Mouse (Mus musculus) embryonic facial prominence, embryonic 15.5 days (tissue): ENCODE results near the gene Nck1. TPM values are rescaled to one million over a fixed set of nuclear protein-coding genes. Genes with fewer than 3 reads are reported as not detected.

Experiments used
- ATAC-seq: fragments of 200-750 bp; cut with Nextera tagmentation; 2 replicates; pipeline ENCODE4 v1.8.0; 2017; ENCODE audit warnings: low read depth, moderate TSS enrichment; ENCODE audit not compliant: insufficient number of reproducible peaks, low FRiP score, low TSS enrichment
- H3K27ac ChIP-seq: fragments of 300-500 bp; sonication (generic); replicated peaks from 2 replicates; pipeline ENCODE4 v1.5.1; 2015; ENCODE audit warnings: mild to moderate bottlenecking, inconsistent platforms
- H3K27me3 ChIP-seq: fragments of 300-500 bp; sonication (generic); 2 replicates; pipeline ENCODE4 v1.6.1; 2015; ENCODE audit warnings: inconsistent platforms
- H3K36me3 ChIP-seq: fragments of 300-500 bp; sonication (generic); 2 replicates; pipeline ENCODE4 v1.6.1; 2015; ENCODE audit warnings: mild to moderate bottlenecking, inconsistent platforms
- H3K4me1 ChIP-seq: fragments of 300-500 bp; sonication (generic); 2 replicates; pipeline ENCODE4 v1.6.1; 2015; ENCODE audit warnings: inconsistent platforms
- H3K4me2 ChIP-seq: fragments of 300-500 bp; sonication (generic); replicated peaks from 2 replicates; pipeline ENCODE4 v1.6.1; 2015; ENCODE audit warnings: mild to moderate bottlenecking, inconsistent platforms
- H3K4me3 ChIP-seq: fragments of 300-500 bp; sonication (generic); replicated peaks from 2 replicates; pipeline ENCODE4 v1.5.1; 2015; ENCODE audit warnings: mild to moderate bottlenecking, inconsistent platforms
- H3K9ac ChIP-seq: fragments of 300-500 bp; sonication (generic); 2 replicates; pipeline ENCODE4 v1.6.1; 2015; ENCODE audit warnings: inconsistent platforms
- H3K9me3 ChIP-seq: fragments of 300-500 bp; sonication (generic); replicated peaks from 2 replicates; pipeline ENCODE4 v1.6.1; 2016; ENCODE audit warnings: inconsistent platforms
- WGBS: fragments of 180-500 bp; shearing (Covaris S2); methylation state at CpG from one replicate; pipeline ENCODE4 v1.1.7; 2015; 5-methylcytosine and 5-hydroxymethylcytosine counted together
- polyA plus RNA-seq: library from polyadenylated mRNA; unstranded; fragments of >200 nt; fragmentation: Nextera tagmentation; extraction: Ambion mirVana; gene quantifications from 2 replicates; pipeline ENCODE4 v1.2.1, GENCODE M21; 2015

Gene Nck1
- polyA plus RNA-seq, 1 experiment from 2014 or later, result 64.2 TPM

GRCm38 (mm10) chr9:100469681-100470080 lies 76.3 kb downstream of the Nck1 start:
- peaks cover 14% of the 10 kb centered on the region; the same call in 1 of the 2 replicates for H3K4me1 ChIP-seq
- H3K27ac ChIP-seq, result no peak overlapping the region
- H3K9ac ChIP-seq, result no peak overlapping the region
- ATAC-seq, result no peak
- H3K9me3 ChIP-seq, result no peaks in the 10 kb centered on the region
- no peaks in the 10 kb centered on the region for H3K36me3 ChIP-seq
- H3K27me3 ChIP-seq, result no peaks in the 10 kb centered on the region
- H3K4me3 ChIP-seq, result no peak overlapping the region
- H3K4me2 ChIP-seq, result no peak overlapping the region
- 94% methylated on average over 3 of the region's 3 CpGs for WGBS

GRCm38 (mm10) chr9:100468151-100468550 lies 77.8 kb downstream of the Nck1 start:
- Histone ChIP-seq H3K9me3 (no peaks in the 10 kb centered on the region), H3K4me1 (peaks cover 14% of the 10 kb centered on the region; the same call in 1 of the 2 replicates), H3K4me3 (no peak overlapping the region), H3K27ac (no peak overlapping the region), H3K9ac (no peak overlapping the region), H3K27me3 (no peaks in the 10 kb centered on the region), H3K4me2 (no peak overlapping the region), H3K36me3 (no peaks in the 10 kb centered on the region)
- no peak for ATAC-seq
- WGBS, result 94% methylated on average over 8 of the region's 8 CpGs

- ATAC-seq, result no peak
- H3K27ac ChIP-seq, result no peak overlapping the region
- WGBS, result 54% methylated on average over 7 of the region's 7 CpGs
These were observed 78.3 kb downstream of the Nck1 start for GRCm38 (mm10) chr9:100467653-100468052.

GRCm38 (mm10) chr9:100466743-100467142 lies 79.2 kb downstream of the Nck1 start:
- Histone ChIP-seq H3K36me3 (no peaks in the 10 kb centered on the region), H3K4me1 (peaks cover 17% of the 10 kb centered on the region; the same call in 1 of the 2 replicates), H3K27ac (no peak overlapping the region), H3K9ac (no peak overlapping the region), H3K27me3 (no peaks in the 10 kb centered on the region), H3K4me3 (no peak overlapping the region), H3K4me2 (no peak overlapping the region), H3K9me3 (no peaks in the 10 kb centered on the region)
- no peak for ATAC-seq
- 60% methylated on average over 3 of the region's 3 CpGs for whole genome bisulfite sequencing

More at GRCm38 (mm10) chr9:100467653-100468052, 78.3 kb downstream of the Nck1 start:
- H3K4me1 ChIP-seq, result peaks cover 14% of the 10 kb centered on the region; the same call in 1 of the 2 replicates
- H3K9me3 ChIP-seq, result no peaks in the 10 kb centered on the region
- H3K4me3 ChIP-seq, result no peak overlapping the region
- no peaks in the 10 kb centered on the region for H3K36me3 ChIP-seq
- H3K4me2 ChIP-seq, result no peak overlapping the region
- H3K27me3 ChIP-seq, result no peaks in the 10 kb centered on the region
- no peak overlapping the region for H3K9ac ChIP-seq

- no peak for ATAC-seq
- Histone ChIP-seq H3K27me3 (no peaks in the 10 kb centered on the region), H3K9me3 (no peaks in the 10 kb centered on the region), H3K36me3 (no peaks in the 10 kb centered on the region), H3K4me3 (no peak overlapping the region), H3K9ac (no peak overlapping the region), H3K27ac (no peak overlapping the region), H3K4me1 (peaks cover 17% of the 10 kb centered on the region; the same call in 1 of the 2 replicates), H3K4me2 (no peak overlapping the region)
- 90% methylated on average over 9 of the region's 9 CpGs for WGBS
These were observed 79.9 kb downstream of the Nck1 start for GRCm38 (mm10) chr9:100465988-100466387.

- no peak overlapping the region for H3K27ac ChIP-seq
- 0 out of 2 replicates have a peak, but pooled peaks cover 1% of the 10 kb centered on the region for H3K36me3 ChIP-seq
- H3K9ac ChIP-seq, result no peak overlapping the region
- H3K27me3 ChIP-seq, result no peaks in the 10 kb centered on the region
- H3K4me3 ChIP-seq, result no peak overlapping the region
- H3K4me2 ChIP-seq, result no peak overlapping the region
- H3K9me3 ChIP-seq, result no peaks in the 10 kb centered on the region
- WGBS, result 94% methylated on average over 5 of the region's 5 CpGs
- ATAC-seq, result no peak
- peaks cover 14% of the 10 kb centered on the region; the same call in 1 of the 2 replicates for H3K4me1 ChIP-seq
These were observed 80.6 kb downstream of the Nck1 start for GRCm38 (mm10) chr9:100465380-100465779.

GRCm38 (mm10) chr9:100463771-100464170 lies 82.2 kb downstream of the Nck1 start:
- Histone ChIP-seq H3K27ac (no peak overlapping the region), H3K4me3 (no peak overlapping the region), H3K4me2 (no peak overlapping the region), H3K9ac (no peak overlapping the region), H3K36me3 (0 out of 2 replicates have a peak, but pooled peaks cover 7% of the 10 kb centered on the region), H3K4me1 (peaks cover 14% of the 10 kb centered on the region; the same call in 1 of the 2 replicates), H3K9me3 (no peaks in the 10 kb centered on the region), H3K27me3 (no peaks in the 10 kb centered on the region)
- ATAC-seq, result no peak
- WGBS, result 70% methylated on average over 2 of the region's 2 CpGs

GRCm38 (mm10) chr9:100462098-100462497 lies 83.8 kb downstream of the Nck1 start:
- H3K4me1 ChIP-seq, result peaks cover 7% of the 10 kb centered on the region; the same call in 1 of the 2 replicates
- H3K4me2 ChIP-seq, result no peak overlapping the region
- no peaks in the 10 kb centered on the region for H3K9me3 ChIP-seq
- H3K4me3 ChIP-seq, result no peak overlapping the region
- 0 out of 2 replicates have a peak, but pooled peaks cover 9% of the 10 kb centered on the region for H3K36me3 ChIP-seq
- ATAC-seq, result no peak
- H3K27me3 ChIP-seq, result no peaks in the 10 kb centered on the region
- 78% methylated on average over 4 of the region's 4 CpGs for WGBS
- no peak overlapping the region for H3K9ac ChIP-seq
- H3K27ac ChIP-seq, result no peak overlapping the region

GRCm38 (mm10) chr9:100461671-100462070 lies 84.3 kb downstream of the Nck1 start:
- H3K9me3 ChIP-seq, result no peaks in the 10 kb centered on the region
- no peak overlapping the region for H3K27ac ChIP-seq
- 0 out of 2 replicates have a peak, but pooled peaks cover 4% of the 10 kb centered on the region for H3K4me1 ChIP-seq
- ATAC-seq, result no peak
- WGBS, result 60% methylated on average over 9 of the region's 9 CpGs
- no peak overlapping the region for H3K4me2 ChIP-seq
- H3K4me3 ChIP-seq, result no peak overlapping the region
- 0 out of 2 replicates have a peak, but pooled peaks cover 9% of the 10 kb centered on the region for H3K36me3 ChIP-seq
- no peak overlapping the region for H3K9ac ChIP-seq
- H3K27me3 ChIP-seq, result no peaks in the 10 kb centered on the region

- Histone ChIP-seq H3K4me1 (0 out of 2 replicates have a peak, but pooled peaks cover 4% of the 10 kb centered on the region), H3K36me3 (0 out of 2 replicates have a peak, but pooled peaks cover 9% of the 10 kb centered on the region), H3K9ac (no peak overlapping the region), H3K27me3 (no peaks in the 10 kb centered on the region), H3K27ac (no peak overlapping the region), H3K4me3 (no peak overlapping the region), H3K9me3 (no peaks in the 10 kb centered on the region), H3K4me2 (no peak overlapping the region)
- WGBS, result 90% methylated on average over 9 of the region's 9 CpGs
- no peak for ATAC-seq
These were observed 85.7 kb downstream of the Nck1 start for GRCm38 (mm10) chr9:100460203-100460602.

GRCm38 (mm10) chr9:100457971-100458681 lies 87.8 kb downstream of the Nck1 start:
- no peak overlapping the region for H3K4me3 ChIP-seq
- H3K4me2 ChIP-seq, result no peak overlapping the region
- no peak overlapping the region for H3K9ac ChIP-seq
- ATAC-seq, result no peak
- H3K36me3 ChIP-seq, result 0 out of 2 replicates have a peak, but pooled peaks cover 9% of the 10 kb centered on the region
- H3K4me1 ChIP-seq, result peaks cover 4% of the 10 kb centered on the region; the same call in 1 of the 2 replicates
- no peaks in the 10 kb centered on the region for H3K27me3 ChIP-seq
- H3K9me3 ChIP-seq, result no peaks in the 10 kb centered on the region
- WGBS, result 75% methylated on average over 17 of the region's 17 CpGs
- H3K27ac ChIP-seq, result no peak overlapping the region
